Mouse (Mus musculus) macrophage (primary cell): Measurements from ENCODE around the gene Anks1. TPM values are rescaled to one million over a fixed set of nuclear protein-coding genes. Genes with fewer than 3 reads are reported as not detected.
"Not testable (repeated sequence)": the region's sequence is repeated elsewhere in the genome, so short reads cannot be mapped to it uniquely, and the experiment has no call there.

ENCODE experiments used
- H3K27ac ChIP-seq: fragments of 350-480 bp; formaldehyde crosslinking; 2 replicates; pipeline ENCODE4 v1.9.0; 2021
- H3K36me3 ChIP-seq: fragments of 350-480 bp; formaldehyde crosslinking; 2 replicates; pipeline ENCODE4 v1.9.0; 2021; ENCODE audit errors: inconsistent target
- H3K4me3 ChIP-seq: fragments of 350-480 bp; formaldehyde crosslinking; 2 replicates; pipeline ENCODE4 v1.9.0; 2021; ENCODE audit errors: inconsistent target
- H3K79me2 ChIP-seq: fragments of 350-480 bp; formaldehyde crosslinking; 2 replicates; pipeline ENCODE4 v1.9.0; 2021; ENCODE audit errors: inconsistent target
- WGBS: methylation state at CpG from one replicate; pipeline ENCODE4 v1.1.7; 2026; ENCODE audit warnings: inconsistent platforms; ENCODE audit not compliant: missing documents; 5-methylcytosine and 5-hydroxymethylcytosine counted together
- polyA plus RNA-seq: library from polyadenylated mRNA; stranded (reverse); fragments of 250-400 nt; gene quantifications from 3 replicates; pipeline ENCODE4 v1.2.4, GENCODE M21; 2018; ENCODE audit warnings: inconsistent platforms

Anks1 gene
- polyA plus RNA-seq, 1 experiment from 2014 or later: 12.3 TPM

GRCm38 (mm10) chr17:27982070-27982457 is 73.0 kb downstream of the Anks1 start:
- 97% methylated on average over 12 of the region's 14 CpGs for WGBS
- peaks cover 62% of the 10 kb centered on the region for H3K36me3 ChIP-seq
- H3K79me2 ChIP-seq, H3K27ac ChIP-seq, H3K4me3 ChIP-seq: not testable (repeated sequence)

GRCm38 (mm10) chr17:27982712-27983266 is 73.7 kb downstream of the Anks1 start:
- Histone ChIP-seq H3K27ac (no peak overlapping the region), H3K36me3 (peaks cover 63% of the 10 kb centered on the region), H3K79me2 (peaks cover 8% of the 10 kb centered on the region; the same call in 1 of the 2 replicates), H3K4me3 (no peak overlapping the region)
- WGBS: 93% methylated on average over 7 of the region's 7 CpGs

- WGBS: 93% methylated on average over 11 of the region's 12 CpGs
- peaks cover 63% of the 10 kb centered on the region; the same call in 1 of the 2 replicates for H3K36me3 ChIP-seq
Observed at GRCm38 (mm10) chr17:27984421-27984820, 75.3 kb downstream of the Anks1 start.

GRCm38 (mm10) chr17:27986106-27986505 is 77.0 kb downstream of the Anks1 start:
- peaks cover 77% of the 10 kb centered on the region; the same call in 1 of the 2 replicates for H3K36me3 ChIP-seq
- no peak overlapping the region for H3K27ac ChIP-seq
- H3K4me3 ChIP-seq: no peak overlapping the region
- WGBS: 96% methylated on average over 19 of the region's 19 CpGs
- no peaks in the 10 kb centered on the region; the same call in 1 of the 2 replicates for H3K79me2 ChIP-seq

More at GRCm38 (mm10) chr17:27984421-27984820, 75.3 kb downstream of the Anks1 start:
- H3K4me3 ChIP-seq: no peak overlapping the region
- no peak overlapping the region for H3K27ac ChIP-seq
- H3K79me2 ChIP-seq: peaks cover 8% of the 10 kb centered on the region; the same call in 1 of the 2 replicates

- 60% methylated on average over 15 of the region's 15 CpGs for WGBS
- Histone ChIP-seq H3K36me3 (peaks cover 80% of the 10 kb centered on the region), H3K4me3 (no peak overlapping the region), H3K79me2 (no peaks in the 10 kb centered on the region), H3K27ac (no peak overlapping the region)
Observed at GRCm38 (mm10) chr17:27989807-27990542, 80.9 kb downstream of the Anks1 start.

GRCm38 (mm10) chr17:27994001-27994944 is 85.2 kb downstream of the Anks1 start:
- peaks cover 77% of the 10 kb centered on the region for H3K36me3 ChIP-seq
- WGBS: 50% methylated on average over 10 of the region's 10 CpGs
- 0 out of 2 replicates have a peak overlapping the region, but pooled peaks have one; percentile 12 for H3K27ac ChIP-seq
- H3K4me3 ChIP-seq: no peak overlapping the region
- no peaks in the 10 kb centered on the region for H3K79me2 ChIP-seq

- Histone ChIP-seq H3K36me3 (peaks cover 63% of the 10 kb centered on the region), H3K4me3 (no peak overlapping the region), H3K27ac (no peak overlapping the region), H3K79me2 (no peaks in the 10 kb centered on the region)
- 89% methylated on average over 4 of the region's 4 CpGs for WGBS
Observed at GRCm38 (mm10) chr17:27996320-27996719, 87.2 kb downstream of the Anks1 start.

GRCm38 (mm10) chr17:27997212-27997611 is 88.1 kb downstream of the Anks1 start:
- WGBS: 53% methylated on average over 12 of the region's 12 CpGs
- Histone ChIP-seq H3K36me3 (peaks cover 54% of the 10 kb centered on the region), H3K27ac (no peak overlapping the region), H3K79me2 (no peaks in the 10 kb centered on the region), H3K4me3 (no peak overlapping the region)

GRCm38 (mm10) chr17:27999683-28000273 is 90.7 kb downstream of the Anks1 start:
- not testable (repeated sequence) for H3K27ac ChIP-seq, H3K4me3 ChIP-seq, H3K79me2 ChIP-seq
- 83% methylated on average over 13 of the region's 13 CpGs for WGBS
- H3K36me3 ChIP-seq: peaks cover 62% of the 10 kb centered on the region

- Histone ChIP-seq H3K36me3 (peaks cover 56% of the 10 kb centered on the region), H3K27ac (no peak overlapping the region), H3K4me3 (no peak overlapping the region), H3K79me2 (no peaks in the 10 kb centered on the region)
- WGBS: 95% methylated on average over 4 of the region's 4 CpGs
Observed at GRCm38 (mm10) chr17:28000389-28000788, 91.3 kb downstream of the Anks1 start.

- H3K36me3 ChIP-seq: peaks cover 51% of the 10 kb centered on the region
- no peak overlapping the region for H3K27ac ChIP-seq
- 100% methylated on average over 1 of the region's 1 CpGs for WGBS
- H3K79me2 ChIP-seq: no peaks in the 10 kb centered on the region
- no peak overlapping the region for H3K4me3 ChIP-seq
Observed at GRCm38 (mm10) chr17:28000851-28001250, 91.7 kb downstream of the Anks1 start.

GRCm38 (mm10) chr17:28005393-28005792 is 96.3 kb downstream of the Anks1 start:
- peaks cover 26% of the 10 kb centered on the region; the same call in 1 of the 2 replicates for H3K79me2 ChIP-seq
- no peak overlapping the region for H3K27ac ChIP-seq
- H3K36me3 ChIP-seq: peaks cover 25% of the 10 kb centered on the region; the same call in 1 of the 2 replicates
- no peak overlapping the region for H3K4me3 ChIP-seq

GRCm38 (mm10) chr17:28006208-28006607 is 97.1 kb downstream of the Anks1 start:
- Histone ChIP-seq H3K79me2 (peaks cover 33% of the 10 kb centered on the region; the same call in 1 of the 2 replicates), H3K4me3 (no peak overlapping the region), H3K27ac (peak overlapping the region; percentile 85), H3K36me3 (peaks cover 24% of the 10 kb centered on the region; the same call in 1 of the 2 replicates)
- 56% methylated on average over 8 of the region's 8 CpGs for WGBS

GRCm38 (mm10) chr17:28006611-28007010 is 97.5 kb downstream of the Anks1 start:
- Histone ChIP-seq H3K36me3 (peaks cover 24% of the 10 kb centered on the region; the same call in 1 of the 2 replicates), H3K27ac (peak overlapping the region; percentile 85), H3K4me3 (no peak overlapping the region), H3K79me2 (peaks cover 33% of the 10 kb centered on the region; the same call in 1 of the 2 replicates)
- WGBS: 57% methylated on average over 5 of the region's 5 CpGs
